Mouse (Mus musculus): ENCODE results near the gene Tpd52l1.
"Not testable (repeated sequence)": the region's sequence is repeated elsewhere in the genome, so short reads cannot be mapped to it uniquely, and the experiment has no call there.

Tpd52l1 gene

DNA sequence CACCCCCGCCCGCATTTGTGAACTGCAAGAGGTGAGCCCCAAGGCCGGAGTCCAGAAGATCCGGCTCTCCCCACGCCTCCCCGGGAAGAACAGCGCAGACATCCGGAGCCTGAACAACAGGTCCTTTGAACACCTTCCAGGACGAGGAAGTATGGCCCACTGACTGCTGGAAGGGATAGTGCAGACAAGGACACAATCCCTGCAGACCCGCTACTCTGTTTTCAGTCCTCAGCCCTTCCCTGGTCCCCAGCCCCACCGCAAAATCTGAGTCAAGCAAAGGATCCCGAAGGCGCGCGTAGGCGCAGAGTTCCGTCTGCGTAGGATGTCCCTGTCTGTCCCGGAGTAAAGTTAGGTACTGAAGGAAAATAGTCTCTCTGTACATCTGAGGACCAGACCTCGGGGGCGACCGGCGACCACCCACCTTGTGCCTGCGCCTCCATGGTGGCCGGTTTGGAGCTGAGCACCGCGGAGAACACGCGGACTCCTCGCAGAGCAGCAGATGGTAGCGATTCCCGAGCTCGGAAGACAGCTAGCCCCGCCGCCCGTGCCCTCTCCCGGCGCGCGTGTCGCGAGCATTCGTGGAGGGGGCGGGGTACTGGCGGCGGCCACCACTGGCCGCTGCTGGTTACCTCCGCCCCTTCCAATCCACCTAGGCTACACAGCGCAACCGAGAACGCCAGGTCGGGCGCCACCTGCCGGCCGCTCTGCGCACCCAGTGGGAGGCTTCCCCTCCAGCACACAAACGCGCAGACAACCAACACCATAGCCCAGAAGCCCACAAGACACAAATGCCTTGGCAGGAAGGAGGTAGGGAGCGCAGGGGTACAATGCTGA, at the start of gene Tpd52l1:
TSS of gene Tpd52l1 (minus strand) at position 668 of the 834 bp plus-strand sequence.
- peak; percentile 56 for DNase-seq

DNA sequence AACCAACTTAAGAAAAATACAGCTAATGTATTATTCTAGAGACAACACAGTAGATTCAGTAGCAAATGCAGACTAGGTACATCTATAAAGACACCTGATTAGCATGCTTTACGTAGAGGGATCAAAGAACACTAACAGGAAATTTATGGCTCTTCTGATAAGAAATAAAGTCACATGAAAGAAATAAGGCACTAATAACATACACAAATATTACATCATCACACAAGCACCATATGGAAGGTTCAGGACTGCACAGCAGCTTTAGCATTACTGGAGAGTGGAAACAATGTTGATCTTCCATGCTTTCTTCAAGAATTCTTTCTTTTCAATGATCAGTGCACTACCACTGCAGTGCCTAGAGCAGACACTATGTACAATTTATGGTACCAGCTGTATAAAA, 48.5 kb upstream of the Tpd52l1 start:
- DNase-seq, result no peak

DNA sequence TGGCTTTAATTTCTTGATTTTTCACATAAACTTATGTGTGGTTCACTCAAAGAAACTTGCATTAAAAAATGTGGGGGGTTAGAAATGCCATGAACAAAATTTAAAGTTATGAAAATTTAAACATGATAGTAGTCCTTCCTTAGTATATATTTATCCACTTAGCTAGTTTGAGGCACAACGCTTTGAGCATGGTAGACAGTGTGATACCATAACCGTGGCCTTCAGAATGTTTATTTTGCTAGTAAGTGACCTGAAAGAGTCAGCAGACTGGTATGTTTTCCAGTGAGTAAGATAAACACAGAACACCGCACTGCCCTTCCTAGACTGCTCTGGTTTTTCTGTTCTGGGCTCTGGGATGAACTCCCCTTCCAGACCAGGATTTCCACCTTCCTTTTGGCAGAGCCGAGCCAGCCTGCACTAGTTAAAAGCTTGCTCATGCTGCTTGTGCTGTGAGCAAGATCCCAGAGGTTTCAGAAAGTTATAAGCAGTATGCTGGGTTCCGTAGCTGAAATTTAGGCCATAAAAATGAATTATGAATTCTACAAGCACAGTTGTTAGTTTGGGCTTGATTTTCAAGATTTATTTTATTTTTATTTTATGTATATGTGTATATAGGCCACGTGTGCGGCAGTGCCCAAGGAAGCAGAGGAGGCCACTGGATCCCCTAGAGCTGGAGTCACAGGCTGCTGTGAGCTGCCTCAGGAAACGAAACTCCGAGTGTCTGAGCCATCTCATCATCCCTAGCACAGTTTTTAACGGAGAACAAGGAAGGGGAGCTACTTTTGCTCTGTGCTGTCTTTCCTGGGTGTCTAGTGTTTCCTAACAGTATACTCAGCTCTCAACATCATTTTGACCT, 21.5 kb upstream of the Tpd52l1 start:
- no peak for DNase-seq

DNA sequence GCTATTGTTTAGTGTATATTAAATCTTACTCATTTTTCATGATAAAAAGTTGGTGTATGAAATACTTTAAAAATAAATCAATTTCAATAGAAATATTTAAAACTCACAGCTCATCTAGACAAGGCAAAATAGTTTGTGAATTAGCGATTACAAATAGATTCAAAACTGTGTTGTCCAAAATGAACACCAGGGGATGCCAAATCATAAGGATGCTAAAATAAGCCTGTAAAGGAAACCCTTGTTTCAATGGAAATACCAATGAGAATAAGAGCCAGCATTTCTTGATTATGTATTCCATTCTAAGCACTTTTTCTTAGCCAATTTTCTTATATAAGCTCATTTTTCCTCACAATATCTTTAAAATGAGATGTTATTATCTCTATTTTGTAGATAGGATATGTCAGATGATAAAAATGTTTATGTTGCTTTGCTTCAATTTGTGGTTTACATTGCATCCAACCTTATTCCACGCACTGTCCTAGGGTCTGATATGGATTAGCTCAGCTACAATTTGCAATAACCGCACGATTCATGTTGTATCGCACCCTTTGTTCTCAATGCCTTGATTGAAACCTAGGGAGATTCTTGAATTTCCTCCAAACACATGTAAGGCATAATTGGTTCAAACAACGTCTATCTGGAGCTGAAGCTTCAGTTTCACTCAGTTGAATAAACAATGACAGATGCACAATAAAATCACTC, 20.2 kb upstream of the Tpd52l1 start:
- DNase-seq, result peak; percentile 19

DNA sequence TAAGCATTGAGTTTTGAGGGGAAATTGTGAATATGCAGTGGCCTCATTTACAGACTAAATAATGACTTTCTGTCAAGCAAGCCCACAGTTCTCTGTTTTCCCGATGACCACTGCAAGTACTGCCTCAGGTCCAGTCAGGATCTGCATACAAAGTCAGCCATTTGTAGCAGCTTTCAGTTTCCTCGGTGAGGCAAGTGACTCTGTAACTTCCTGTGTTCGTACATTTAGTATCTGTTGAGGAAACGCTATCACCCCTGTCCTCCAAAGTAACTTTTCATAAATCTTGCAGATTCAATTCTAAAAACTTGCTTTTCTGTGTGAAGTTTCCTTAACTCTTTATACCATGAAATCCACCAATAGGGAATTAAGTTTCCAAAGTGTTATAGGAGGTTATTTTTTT, 19.7 kb upstream of the Tpd52l1 start:
- DNase-seq, result no peak

DNA sequence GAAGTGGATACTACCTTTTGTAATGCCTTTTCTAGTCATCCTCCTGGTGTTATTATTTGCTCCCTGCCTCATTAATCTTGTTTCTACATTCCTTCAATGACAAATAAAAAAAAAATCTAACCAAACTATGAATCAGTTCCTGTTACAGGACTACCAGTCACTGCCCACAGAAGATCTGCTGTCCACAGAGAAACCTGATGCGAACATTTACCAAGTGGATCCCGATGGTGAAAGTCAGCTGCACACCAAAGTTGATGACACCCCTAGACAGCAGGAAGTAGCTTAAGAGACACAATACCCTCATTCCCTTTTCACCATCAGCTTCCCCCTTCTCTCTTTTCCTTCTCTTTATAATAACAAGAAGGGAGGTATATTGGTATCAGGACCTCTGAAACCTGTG, 17.3 kb upstream of the Tpd52l1 start:
- DNase-seq, result no peak

DNA sequence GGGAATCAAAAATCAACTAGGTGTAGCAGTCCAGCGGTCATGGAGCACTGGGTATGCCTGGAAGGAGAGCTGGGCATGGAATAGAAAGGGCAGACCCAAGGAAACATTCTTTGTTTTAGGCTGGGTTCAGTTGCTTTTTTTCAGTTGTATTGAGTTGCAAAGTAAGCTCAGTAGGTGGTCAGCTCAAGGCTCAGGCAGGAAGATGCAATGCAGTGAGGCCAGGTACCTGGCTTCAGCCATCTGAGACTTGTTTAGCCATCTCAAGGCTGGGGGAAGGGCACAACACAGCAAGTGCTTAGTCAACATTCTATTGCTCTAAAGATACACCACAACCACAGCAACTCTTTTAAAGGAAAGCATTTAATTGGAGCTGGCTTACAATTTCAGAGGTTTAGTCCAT, 11.0 kb upstream of the Tpd52l1 start:
- no peak for DNase-seq

DNA sequence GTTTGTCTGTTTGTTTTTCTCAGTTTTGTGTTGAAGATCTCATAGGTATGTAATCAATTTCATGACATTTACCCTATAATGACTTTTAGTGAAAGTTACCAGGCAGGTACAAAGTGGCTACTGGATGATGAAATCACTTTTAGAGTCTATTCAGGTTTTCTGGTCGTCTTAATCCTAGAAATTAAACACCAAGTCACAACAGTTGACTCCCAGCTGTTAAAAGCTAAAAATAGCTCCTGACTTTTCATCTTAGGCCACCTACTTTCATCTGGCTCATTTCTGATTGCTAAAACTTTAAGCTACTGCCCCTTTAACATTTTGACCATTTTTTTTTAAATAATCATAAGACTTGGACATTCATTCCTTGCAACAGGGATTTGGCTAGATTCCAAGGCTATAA, 1.3 kb upstream of the Tpd52l1 start:
- no peak for DNase-seq

DNA sequence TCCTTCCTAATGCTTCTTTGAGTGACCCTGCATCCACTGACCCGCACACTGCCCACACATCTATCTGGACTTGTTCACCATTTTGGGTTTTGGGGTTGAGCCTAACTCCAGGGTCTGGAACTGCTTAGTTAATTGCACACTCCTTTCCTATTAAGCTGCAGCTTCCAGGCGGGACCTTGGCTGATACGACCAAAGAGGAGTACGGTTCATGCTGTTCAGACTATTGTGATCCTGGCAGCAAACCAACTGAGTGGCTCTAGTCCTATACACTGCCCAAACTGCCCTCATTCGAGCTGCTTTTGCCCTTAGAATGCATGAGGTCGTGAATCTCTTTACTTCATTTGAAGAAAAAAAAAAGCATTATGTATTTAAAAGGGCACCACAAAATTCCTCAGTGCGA, 1.6 kb downstream of the Tpd52l1 start:
- no peak for DNase-seq

DNA sequence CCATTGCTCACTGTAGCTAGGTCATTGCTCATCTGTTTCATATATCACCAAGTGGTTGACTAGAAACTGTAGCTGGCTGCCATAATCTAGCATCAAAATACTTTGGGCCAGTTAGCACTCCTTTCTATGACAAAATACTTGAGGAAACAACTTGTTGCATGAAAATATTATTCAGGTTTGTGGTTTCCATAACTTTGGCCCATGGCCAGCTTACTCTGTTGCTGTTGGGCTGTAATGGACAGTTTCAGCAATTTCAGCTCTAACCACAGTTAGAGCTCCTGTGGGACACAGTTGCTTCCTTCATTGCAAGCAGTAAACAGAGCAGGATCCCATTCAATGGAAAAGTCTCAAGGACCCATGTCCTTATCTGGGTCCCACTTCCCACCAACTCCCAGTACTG, 4.3 kb downstream of the Tpd52l1 start:
- no peak for DNase-seq

DNA sequence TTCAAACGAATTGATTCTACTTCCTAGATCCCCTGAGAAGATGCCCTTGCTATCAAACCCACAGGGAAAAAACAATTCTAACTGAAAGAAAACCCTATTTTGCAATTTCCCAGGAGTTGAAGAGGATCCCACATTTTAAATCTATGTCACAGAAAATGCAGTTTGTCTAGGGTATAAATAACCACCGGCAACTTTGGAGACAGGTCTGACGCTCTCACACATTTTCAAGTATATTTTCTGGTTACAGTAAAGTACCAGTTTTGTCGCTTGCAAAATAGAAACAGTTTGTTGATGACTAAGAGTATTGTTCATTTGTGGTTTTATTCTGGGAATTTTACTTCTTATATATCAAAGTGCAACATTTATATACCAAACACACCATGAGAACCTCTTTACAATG, 9.7 kb downstream of the Tpd52l1 start:
- no peak for DNase-seq

DNA sequence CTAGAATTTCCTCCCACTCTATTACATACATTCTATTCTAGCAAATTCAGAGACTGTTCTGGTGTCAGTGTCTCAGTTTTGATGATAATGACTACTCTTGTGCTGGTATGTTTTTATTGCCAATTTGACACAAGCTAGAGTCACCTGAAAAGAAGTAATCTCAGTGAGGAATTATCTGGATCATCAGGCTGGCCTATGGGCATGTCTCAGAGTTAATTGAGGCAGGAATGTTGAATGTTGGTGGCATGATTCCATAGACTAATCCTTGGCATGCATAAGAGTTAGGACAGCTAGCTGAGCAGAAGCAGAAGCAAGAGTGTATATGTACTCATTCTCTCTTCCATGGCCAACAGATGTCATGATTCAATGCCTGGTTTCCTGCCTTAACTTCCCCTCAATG, 27.8 kb downstream of the Tpd52l1 start:
- DNase-seq, result no peak

DNA sequence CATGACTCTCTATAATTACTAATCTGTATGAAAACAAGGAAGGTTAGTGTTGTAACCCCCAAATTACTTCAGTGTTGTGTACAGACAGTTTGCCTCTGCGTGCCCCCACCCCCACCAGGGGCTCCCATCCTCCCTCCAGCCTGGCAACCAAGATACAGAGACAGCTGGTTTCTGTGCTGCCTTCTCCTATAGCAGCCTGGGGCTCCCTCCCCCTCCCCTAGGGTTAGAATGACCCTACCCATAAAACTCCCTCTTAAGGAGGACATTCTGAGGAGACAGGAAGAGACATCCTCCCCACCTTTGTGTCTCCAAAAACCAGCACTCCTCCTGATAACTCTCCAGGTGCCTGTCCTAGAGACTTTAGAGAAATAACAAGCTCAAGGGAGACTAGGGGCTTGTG, 52.8 kb downstream of the Tpd52l1 start:
- no peak for DNase-seq

DNA sequence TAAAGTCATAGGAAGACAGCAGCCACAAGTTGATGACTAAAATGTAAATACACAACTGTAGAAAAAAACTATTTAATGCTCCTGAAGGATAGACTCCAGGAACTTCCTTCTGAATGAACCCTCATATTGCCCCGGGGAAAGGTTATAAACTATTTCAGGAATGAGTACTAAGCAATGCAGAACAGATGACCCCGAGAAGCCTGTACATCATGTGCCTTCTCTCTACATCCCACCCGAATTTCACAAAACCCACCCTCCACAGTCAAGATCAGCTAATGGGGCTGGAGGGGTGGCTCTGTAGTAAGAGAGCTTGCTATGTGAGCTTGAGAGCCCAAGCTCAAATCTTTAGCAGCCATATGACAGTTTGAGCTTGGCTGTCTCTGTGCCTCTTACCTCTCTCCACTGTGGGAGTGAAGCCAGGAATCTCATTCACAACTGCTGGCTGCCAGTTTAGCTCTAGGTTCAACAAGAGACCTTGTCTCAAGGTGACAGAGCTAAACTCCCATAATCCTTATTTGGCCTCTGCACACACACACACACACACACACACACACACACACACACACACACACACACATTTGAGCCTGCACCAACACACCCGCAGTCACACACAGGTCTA, 54.9 kb downstream of the Tpd52l1 start:
- no peak for DNase-seq

DNA sequence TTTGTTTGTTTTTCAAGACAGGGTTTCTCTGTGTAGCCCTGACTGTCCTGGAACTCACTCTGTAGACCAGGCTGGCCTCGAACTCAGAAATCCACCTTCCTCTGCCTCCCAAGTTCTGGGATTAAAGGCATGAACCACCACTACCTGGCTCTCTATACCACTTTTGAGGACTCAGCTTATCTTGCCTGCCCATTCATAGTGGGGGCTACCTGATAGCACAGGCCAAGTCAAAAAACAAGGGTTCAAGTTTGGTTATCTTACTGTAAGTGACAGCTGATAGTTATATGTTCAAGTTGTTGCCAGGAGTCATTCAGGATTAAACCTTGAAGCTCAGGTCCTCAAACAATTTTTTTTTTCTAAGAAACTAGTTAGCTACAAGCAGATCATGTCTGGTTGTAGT, 57.2 kb downstream of the Tpd52l1 start:
- DNase-seq, result not testable (repeated sequence)

DNA sequence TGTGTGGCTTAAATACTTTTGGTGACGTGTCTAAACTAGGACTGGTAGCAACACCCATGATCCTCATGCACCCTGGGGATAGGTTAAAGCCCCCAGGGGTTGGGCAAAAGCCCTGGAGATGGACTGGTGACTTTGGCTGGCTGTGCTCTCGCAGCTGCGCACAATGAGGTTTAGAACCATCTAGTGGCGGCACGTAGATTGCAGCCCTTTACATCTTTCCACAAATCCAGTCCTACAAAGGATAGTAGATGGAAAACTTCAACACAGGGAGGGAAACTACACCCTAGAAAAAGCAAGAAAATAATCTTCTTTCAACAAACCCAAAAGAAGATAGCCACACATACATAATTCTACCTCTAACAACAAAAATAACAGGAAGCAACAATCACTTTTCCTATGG, 75.6 kb downstream of the Tpd52l1 start:
- DNase-seq, result not testable (repeated sequence)

DNA sequence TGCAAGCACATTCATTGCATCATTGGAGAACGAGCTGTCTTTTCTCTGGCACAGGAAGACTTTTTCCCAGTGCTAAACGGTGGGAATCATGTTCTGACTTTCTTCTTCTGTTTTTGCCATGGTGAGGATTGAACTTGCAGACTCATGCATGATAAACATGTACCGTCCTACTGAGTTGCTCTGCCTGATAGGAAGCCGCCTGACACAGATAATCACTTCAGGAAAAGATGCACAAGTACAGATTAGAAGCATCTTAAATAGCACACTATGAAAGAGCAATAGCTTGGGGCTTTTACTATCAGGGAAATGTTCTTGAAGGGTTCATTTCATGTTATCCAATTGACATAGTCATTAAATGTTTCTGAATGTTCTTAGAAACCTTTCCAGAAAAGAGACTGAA, 86.0 kb downstream of the Tpd52l1 start:
- DNase-seq, result no peak

DNA sequence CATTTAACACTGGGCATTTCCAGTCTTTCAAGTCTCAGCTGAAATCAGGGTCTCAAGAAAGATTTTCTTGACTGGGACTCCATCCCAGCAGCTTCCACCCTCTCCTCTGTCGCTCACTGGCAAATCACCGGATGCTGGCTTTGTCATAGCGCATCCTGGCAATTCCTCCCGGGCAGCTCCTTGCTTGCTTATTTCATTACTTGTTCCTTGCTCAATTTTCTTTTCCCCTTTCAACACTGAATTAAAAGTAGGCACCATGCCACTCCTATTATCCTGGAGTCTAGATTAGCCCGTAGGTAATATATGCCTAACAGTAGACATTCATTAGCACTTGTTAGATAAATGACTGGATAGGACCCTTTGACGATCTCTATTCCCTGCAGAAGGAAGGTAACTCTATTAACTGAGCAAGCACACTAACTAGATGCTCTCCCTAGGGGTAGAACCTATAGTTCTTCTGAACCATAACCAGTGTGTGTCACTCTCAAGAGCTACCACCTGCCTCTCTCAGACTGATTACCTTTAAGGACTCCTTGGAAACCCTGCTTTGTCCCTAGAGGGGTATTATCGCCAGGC, 90.8 kb downstream of the Tpd52l1 start:
- no peak for DNase-seq

DNA sequence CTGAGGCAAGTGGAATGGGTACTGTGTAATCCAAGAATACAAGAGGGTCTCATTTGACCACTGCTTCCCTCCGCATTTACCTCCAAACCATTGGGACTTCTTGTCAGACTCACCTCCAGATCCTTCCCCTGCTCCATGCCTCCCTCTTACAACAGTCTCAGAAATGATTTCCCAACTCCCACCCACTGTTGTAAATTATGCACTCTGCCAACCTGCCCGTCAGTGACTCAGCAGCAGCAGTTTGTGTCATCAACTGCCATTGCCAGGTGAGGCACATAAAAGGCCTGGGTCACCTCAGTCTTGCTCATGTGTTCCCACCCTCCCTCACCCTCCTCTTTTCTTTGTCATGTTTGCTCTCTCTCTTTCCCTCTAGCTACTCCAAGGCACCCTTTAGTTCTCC, 91.6 kb downstream of the Tpd52l1 start:
- DNase-seq, result no peak

DNA sequence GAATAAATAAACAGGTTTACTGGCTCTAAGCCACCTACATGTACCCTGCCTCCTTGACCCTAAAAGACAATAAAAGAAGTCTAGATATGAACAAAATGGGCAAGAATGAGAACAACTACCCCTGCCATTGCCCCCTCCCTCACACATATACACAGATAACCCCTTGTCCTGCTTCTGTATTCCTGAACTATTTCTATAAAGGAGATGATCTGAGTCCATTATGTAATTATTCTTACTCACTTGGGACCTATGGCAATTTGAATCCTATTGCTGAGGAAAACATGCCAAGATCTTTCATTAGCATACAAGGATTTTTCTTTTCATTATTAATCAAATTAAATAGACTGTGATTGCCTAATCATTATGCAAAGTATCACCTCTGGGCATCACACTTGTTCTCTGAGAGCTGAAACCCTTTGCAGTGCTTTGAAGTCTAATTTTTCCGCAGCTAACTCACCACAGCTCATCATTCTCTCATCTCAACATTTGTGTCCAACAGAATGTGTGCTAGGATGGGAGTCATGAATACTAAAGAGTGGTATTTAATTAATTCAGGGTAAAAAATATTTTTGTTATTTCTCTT, 92.8 kb downstream of the Tpd52l1 start:
- DNase-seq, result no peak

DNA sequence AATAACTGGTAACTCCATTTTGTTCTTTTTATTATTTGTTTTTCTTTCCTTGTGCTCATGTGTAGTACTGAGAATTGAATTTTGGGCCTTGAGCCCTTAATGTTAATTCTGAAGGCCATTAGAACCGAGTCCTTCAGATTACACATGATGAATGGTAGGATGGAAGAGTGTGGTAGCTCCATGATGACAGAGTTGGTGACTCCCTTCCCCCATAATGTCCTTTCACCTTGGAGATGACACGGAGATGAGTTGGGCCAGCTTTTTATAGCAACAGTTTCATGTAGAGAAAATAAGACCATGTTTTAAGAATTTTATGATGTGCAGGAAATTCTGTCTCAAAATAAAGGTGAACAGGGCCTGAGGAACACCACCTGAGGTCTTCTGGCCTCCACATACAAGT, 94.7 kb downstream of the Tpd52l1 start:
- DNase-seq, result no peak

DNA sequence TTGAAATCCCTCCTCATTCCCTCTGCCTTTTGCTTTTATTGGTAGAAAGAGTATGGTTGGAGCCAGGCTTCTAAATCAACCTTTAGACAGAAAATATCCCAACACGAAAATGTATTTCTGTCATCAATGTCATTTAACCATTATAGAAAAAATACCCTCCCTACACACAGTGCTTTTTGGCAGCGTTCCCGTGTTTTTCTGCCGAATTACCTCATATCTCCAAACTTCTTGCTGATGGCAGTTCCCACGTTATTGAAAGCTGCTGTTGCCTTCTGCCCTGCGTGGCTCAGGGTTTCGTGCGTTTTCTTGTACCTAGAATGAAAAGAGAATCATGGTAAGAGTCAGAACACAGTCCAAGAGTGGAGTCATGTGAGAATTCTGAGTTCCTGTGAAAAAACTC, 99.4 kb downstream of the Tpd52l1 start:
- no peak for DNase-seq

All from cerebellum, adult 8-10 months (tissue).